Mouse (Mus musculus): ENCODE results near the gene Atxn7l1. TPM values are rescaled to one million over a fixed set of nuclear protein-coding genes. Genes with fewer than 3 reads are reported as not detected.
A peak's percentile ranks its signal among the peaks of the same experiment; 100 is the strongest.

Atxn7l1 gene
- polyA plus RNA-seq, 1 experiment, result 129 TPM

- no peak overlapping the region for H3K4me3 ChIP-seq (ENCODE audit: control insufficient read depth, insufficient read depth, low read length)
- TF ChIP-seq POLR2A (IDR thresholded peaks at IDR 0.05; ENCODE audit: control insufficient read depth, extremely low read depth, insufficient read depth, low read length, poor library complexity) (no peak), CTCF (IDR thresholded peaks at IDR 0.05; ENCODE audit: borderline replicate concordance, control insufficient read depth, extremely low read depth, insufficient read depth, low read length, poor library complexity) (no peak)
- DNase-seq, result no peak
- H3K27ac ChIP-seq (ENCODE audit: control insufficient read depth, insufficient read depth, low read length), result no peak overlapping the region
- no peaks in the 10 kb centered on the region; the same call in 1 of the 2 replicates for H3K4me1 ChIP-seq (replicated peaks; ENCODE audit: control insufficient read depth, insufficient read depth, low read length)
- no peaks in the 10 kb centered on the region for H3K27me3 ChIP-seq (ENCODE audit: control insufficient read depth, insufficient read depth, low read length)
- H3K36me3 ChIP-seq (ENCODE audit: control insufficient read depth, insufficient read depth, low read length), result no peaks in the 10 kb centered on the region
- 79% methylated on average over 11 of the region's 11 CpGs for WGBS
Observed at GRCm38 (mm10) chr12:33169777-33170494, 22.4 kb downstream of the Atxn7l1 start.

GRCm38 (mm10) chr12:33170822-33171221 lies 23.3 kb downstream of the Atxn7l1 start:
- no peaks in the 10 kb centered on the region for H3K27me3 ChIP-seq (ENCODE audit: control insufficient read depth, insufficient read depth, low read length)
- no peak overlapping the region for H3K4me3 ChIP-seq (ENCODE audit: control insufficient read depth, insufficient read depth, low read length)
- TF ChIP-seq POLR2A (IDR thresholded peaks at IDR 0.05; ENCODE audit: control insufficient read depth, extremely low read depth, insufficient read depth, low read length, poor library complexity) (no peak), CTCF (IDR thresholded peaks at IDR 0.05; ENCODE audit: borderline replicate concordance, control insufficient read depth, extremely low read depth, insufficient read depth, low read length, poor library complexity) (no peak)
- H3K4me1 ChIP-seq (replicated peaks; ENCODE audit: control insufficient read depth, insufficient read depth, low read length), result peaks cover 5% of the 10 kb centered on the region
- H3K27ac ChIP-seq (ENCODE audit: control insufficient read depth, insufficient read depth, low read length), result no peak overlapping the region
- WGBS, result 87% methylated on average over 7 of the region's 7 CpGs
- no peak for DNase-seq
- no peaks in the 10 kb centered on the region for H3K36me3 ChIP-seq (ENCODE audit: control insufficient read depth, insufficient read depth, low read length)

DNA sequence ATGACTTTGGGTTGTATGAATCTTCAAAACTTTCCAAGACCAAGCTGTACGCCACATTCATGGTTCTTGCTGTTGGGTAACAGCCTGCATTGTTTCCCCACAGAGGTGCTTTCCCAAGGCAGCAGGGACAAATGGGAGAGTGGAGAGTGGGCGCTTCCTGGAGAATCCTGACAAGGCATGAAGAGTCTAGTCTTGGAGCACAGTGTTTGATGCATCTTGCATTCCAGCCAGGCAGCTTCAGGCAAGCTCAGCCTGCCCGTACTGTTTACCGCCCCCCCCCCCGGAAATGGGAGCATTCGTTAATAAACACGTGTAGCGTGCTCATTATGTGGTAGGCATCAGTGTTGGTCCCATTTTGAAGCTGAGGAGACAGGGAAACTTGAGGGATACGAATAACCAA lies 25.4 kb downstream of the Atxn7l1 start:
- H3K36me3 ChIP-seq (ENCODE audit: control insufficient read depth, insufficient read depth, low read length), result no peaks in the 10 kb centered on the region
- H3K27me3 ChIP-seq (ENCODE audit: control insufficient read depth, insufficient read depth, low read length), result no peaks in the 10 kb centered on the region
- no peak overlapping the region for H3K27ac ChIP-seq (ENCODE audit: control insufficient read depth, insufficient read depth, low read length)
- WGBS, result 91% methylated on average over 9 of the region's 9 CpGs
- H3K4me1 ChIP-seq (replicated peaks; ENCODE audit: control insufficient read depth, insufficient read depth, low read length), result peaks cover 11% of the 10 kb centered on the region
- TF ChIP-seq CTCF (IDR thresholded peaks at IDR 0.05; ENCODE audit: borderline replicate concordance, control insufficient read depth, extremely low read depth, insufficient read depth, low read length, poor library complexity) (no peak), POLR2A (IDR thresholded peaks at IDR 0.05; ENCODE audit: control insufficient read depth, extremely low read depth, insufficient read depth, low read length, poor library complexity) (no peak)
- DNase-seq, result no peak
- H3K4me3 ChIP-seq (ENCODE audit: control insufficient read depth, insufficient read depth, low read length), result no peak overlapping the region

GRCm38 (mm10) chr12:33173720-33174141 lies 26.2 kb downstream of the Atxn7l1 start:
- no peak for DNase-seq
- no peaks in the 10 kb centered on the region for H3K36me3 ChIP-seq (ENCODE audit: control insufficient read depth, insufficient read depth, low read length)
- H3K27me3 ChIP-seq (ENCODE audit: control insufficient read depth, insufficient read depth, low read length), result no peaks in the 10 kb centered on the region
- 95% methylated on average over 8 of the region's 8 CpGs for whole genome bisulfite sequencing
- TF ChIP-seq CTCF (IDR thresholded peaks at IDR 0.05; ENCODE audit: borderline replicate concordance, control insufficient read depth, extremely low read depth, insufficient read depth, low read length, poor library complexity) (no peak), POLR2A (IDR thresholded peaks at IDR 0.05; ENCODE audit: control insufficient read depth, extremely low read depth, insufficient read depth, low read length, poor library complexity) (no peak)
- no peak overlapping the region for H3K4me3 ChIP-seq (ENCODE audit: control insufficient read depth, insufficient read depth, low read length)
- peaks cover 11% of the 10 kb centered on the region for H3K4me1 ChIP-seq (replicated peaks; ENCODE audit: control insufficient read depth, insufficient read depth, low read length)
- no peak overlapping the region for H3K27ac ChIP-seq (ENCODE audit: control insufficient read depth, insufficient read depth, low read length)

DNA sequence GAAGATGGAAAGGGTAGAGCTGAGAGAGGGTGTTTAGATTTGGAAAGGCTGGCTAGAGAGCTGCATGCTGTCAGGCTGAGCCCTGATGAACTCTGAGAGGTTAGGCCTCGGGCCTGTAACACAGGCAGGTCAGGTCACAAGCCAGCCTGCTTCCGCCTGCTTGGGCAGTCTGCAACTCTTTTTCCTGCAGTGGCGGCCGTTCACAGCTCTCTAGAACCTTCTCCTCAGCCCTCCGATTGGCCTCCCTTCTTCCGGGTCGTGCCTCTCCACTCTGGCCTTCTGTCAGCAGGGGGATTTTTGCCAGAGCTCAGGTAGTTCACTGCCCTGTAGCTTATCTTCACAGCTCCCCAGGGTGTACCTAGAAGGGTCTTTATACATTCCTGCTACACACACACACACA lies 26.7 kb downstream of the Atxn7l1 start:
- WGBS, result 94% methylated on average over 7 of the region's 7 CpGs
- DNase-seq, result no peak

GRCm38 (mm10) chr12:33174675-33175357 lies 27.3 kb downstream of the Atxn7l1 start:
- no peaks in the 10 kb centered on the region for H3K27me3 ChIP-seq (ENCODE audit: control insufficient read depth, insufficient read depth, low read length)
- DNase-seq, result no peak
- H3K4me3 ChIP-seq (ENCODE audit: control insufficient read depth, insufficient read depth, low read length), result no peak overlapping the region
- peak overlapping the region; percentile 4; the same call in 1 of the 2 replicates for H3K27ac ChIP-seq (ENCODE audit: control insufficient read depth, insufficient read depth, low read length)
- peaks cover 11% of the 10 kb centered on the region for H3K4me1 ChIP-seq (replicated peaks; ENCODE audit: control insufficient read depth, insufficient read depth, low read length)
- TF ChIP-seq POLR2A (IDR thresholded peaks at IDR 0.05; ENCODE audit: control insufficient read depth, extremely low read depth, insufficient read depth, low read length, poor library complexity), result no peak
- no peak for TF ChIP-seq CTCF (IDR thresholded peaks at IDR 0.05; ENCODE audit: borderline replicate concordance, control insufficient read depth, extremely low read depth, insufficient read depth, low read length, poor library complexity)
- WGBS, result 89% methylated on average over 10 of the region's 10 CpGs
- no peaks in the 10 kb centered on the region for H3K36me3 ChIP-seq (ENCODE audit: control insufficient read depth, insufficient read depth, low read length)

More for the DNA sequence above, 26.7 kb downstream of the Atxn7l1 start:
- Histone ChIP-seq H3K4me3 (ENCODE audit: control insufficient read depth, insufficient read depth, low read length) (no peak overlapping the region), H3K27me3 (ENCODE audit: control insufficient read depth, insufficient read depth, low read length) (no peaks in the 10 kb centered on the region), H3K4me1 (replicated peaks; ENCODE audit: control insufficient read depth, insufficient read depth, low read length) (peaks cover 11% of the 10 kb centered on the region), H3K27ac (ENCODE audit: control insufficient read depth, insufficient read depth, low read length) (no peak overlapping the region), H3K36me3 (ENCODE audit: control insufficient read depth, insufficient read depth, low read length) (no peaks in the 10 kb centered on the region)
- TF ChIP-seq POLR2A (IDR thresholded peaks at IDR 0.05; ENCODE audit: control insufficient read depth, extremely low read depth, insufficient read depth, low read length, poor library complexity) (no peak), CTCF (IDR thresholded peaks at IDR 0.05; ENCODE audit: borderline replicate concordance, control insufficient read depth, extremely low read depth, insufficient read depth, low read length, poor library complexity) (no peak)
